Mouse (Mus musculus) midbrain, embryonic 11.5 days (tissue): Measurements from ENCODE around the gene Lcn8. TPM values are rescaled to one million over a fixed set of nuclear protein-coding genes. Genes with fewer than 3 reads are reported as not detected.

ENCODE experiments used
- ATAC-seq: fragments of 200-750 bp; cut with Nextera tagmentation; 2 replicates; pipeline ENCODE4 v1.8.0; 2017; ENCODE audit warnings: moderate TSS enrichment, moderate library complexity; ENCODE audit not compliant: low FRiP score
- DNase-seq: peaks from one replicate; pipeline ENCODE4 v3.0.0; 2015; ENCODE audit warnings: low spot score; ENCODE audit errors: missing footprints
- H3K27ac ChIP-seq: fragments of 300-500 bp; sonication (generic); 2 replicates; pipeline ENCODE4 v1.5.1; 2014; ENCODE audit warnings: low read depth, low read length
- H3K27me3 ChIP-seq: fragments of 300-500 bp; sonication (generic); 2 replicates; pipeline ENCODE4 v1.6.1; 2014; ENCODE audit warnings: mild to moderate bottlenecking, low read length, moderate library complexity, mixed read lengths; ENCODE audit not compliant: control insufficient read depth, insufficient read depth
- H3K36me3 ChIP-seq: fragments of 300-500 bp; sonication (generic); 2 replicates; pipeline ENCODE4 v1.6.1; 2014; ENCODE audit warnings: mild to moderate bottlenecking, low read length, moderate library complexity, mixed read lengths; ENCODE audit not compliant: control insufficient read depth, insufficient read depth
- H3K4me1 ChIP-seq: fragments of 300-500 bp; sonication (generic); 2 replicates; pipeline ENCODE4 v1.6.1; 2014; ENCODE audit warnings: low read length; ENCODE audit not compliant: control insufficient read depth, insufficient read depth
- H3K4me2 ChIP-seq: fragments of 300-500 bp; sonication (generic); 2 replicates; pipeline ENCODE4 v1.6.1; 2014; ENCODE audit warnings: mild to moderate bottlenecking, moderate library complexity
- H3K4me3 ChIP-seq: fragments of 300-500 bp; sonication (generic); 2 replicates; pipeline ENCODE4 v1.5.1; 2014; ENCODE audit warnings: low read depth, low read length
- H3K9ac ChIP-seq: fragments of 300-500 bp; sonication (generic); 2 replicates; pipeline ENCODE4 v1.6.1; 2014; ENCODE audit warnings: low read length
- H3K9me3 ChIP-seq: fragments of 300-500 bp; sonication (generic); 2 replicates; pipeline ENCODE4 v1.6.1; 2016; ENCODE audit warnings: low read length; ENCODE audit not compliant: control insufficient read depth
- WGBS: fragments of 180-500 bp; shearing (Covaris S2); extraction: QIAGEN DNeasy Blood & Tissue Kit; methylation state at CpG from one replicate; pipeline ENCODE4 v1.1.7; 2014; 5-methylcytosine and 5-hydroxymethylcytosine counted together
- polyA plus RNA-seq: library from polyadenylated mRNA; unstranded; fragments of >200 nt; fragmentation: Nextera tagmentation; extraction: Ambion mirVana; gene quantifications from 2 replicates; pipeline ENCODE4 v1.2.1, GENCODE M21; 2014

Lcn8 gene
- polyA plus RNA-seq, 1 experiment from 2014 or later, result not detected

GRCm38 (mm10) chr2:25660279-25660678 is 7.4 kb downstream of the Lcn8 start:
- H3K36me3 ChIP-seq, result no peaks in the 10 kb centered on the region
- no peaks in the 10 kb centered on the region for H3K27me3 ChIP-seq
- ATAC-seq, result no peak
- H3K9ac ChIP-seq, result no peak overlapping the region
- H3K4me2 ChIP-seq, result no peak overlapping the region
- no peak overlapping the region for H3K4me3 ChIP-seq
- H3K9me3 ChIP-seq, result no peaks in the 10 kb centered on the region
- H3K27ac ChIP-seq, result no peak overlapping the region
- no peaks in the 10 kb centered on the region for H3K4me1 ChIP-seq
- 94% methylated on average over 8 of the region's 8 CpGs for WGBS
- DNase-seq, result no peak

GRCm38 (mm10) chr2:25661245-25661970 is 8.5 kb downstream of the Lcn8 start:
- ATAC-seq, result no peak
- H3K4me2 ChIP-seq, result no peak overlapping the region
- no peak overlapping the region for H3K27ac ChIP-seq
- H3K9me3 ChIP-seq, result no peaks in the 10 kb centered on the region
- no peak for DNase-seq
- no peaks in the 10 kb centered on the region for H3K36me3 ChIP-seq
- H3K4me3 ChIP-seq, result no peak overlapping the region
- no peaks in the 10 kb centered on the region for H3K4me1 ChIP-seq
- H3K9ac ChIP-seq, result no peak overlapping the region
- 90% methylated on average over 6 of the region's 6 CpGs for WGBS
- H3K27me3 ChIP-seq, result no peaks in the 10 kb centered on the region

GRCm38 (mm10) chr2:25663511-25663910 is 10.6 kb downstream of the Lcn8 start:
- no peak for ATAC-seq
- 62% methylated on average over 1 of the region's 1 CpGs for WGBS
- no peak overlapping the region for H3K27ac ChIP-seq
- no peak overlapping the region for H3K9ac ChIP-seq
- no peak for DNase-seq
- no peaks in the 10 kb centered on the region for H3K27me3 ChIP-seq
- H3K4me2 ChIP-seq, result no peak overlapping the region
- H3K36me3 ChIP-seq, result no peaks in the 10 kb centered on the region
- H3K9me3 ChIP-seq, result no peaks in the 10 kb centered on the region
- no peaks in the 10 kb centered on the region for H3K4me1 ChIP-seq
- no peak overlapping the region for H3K4me3 ChIP-seq

GRCm38 (mm10) chr2:25664125-25664524 is 11.2 kb downstream of the Lcn8 start:
- H3K4me1 ChIP-seq, result no peaks in the 10 kb centered on the region
- WGBS, result 90% methylated on average over 5 of the region's 5 CpGs
- no peak overlapping the region for H3K4me3 ChIP-seq
- no peak overlapping the region for H3K27ac ChIP-seq
- no peaks in the 10 kb centered on the region for H3K36me3 ChIP-seq
- no peak overlapping the region for H3K4me2 ChIP-seq
- H3K9ac ChIP-seq, result no peak overlapping the region
- ATAC-seq, result no peak
- no peaks in the 10 kb centered on the region for H3K27me3 ChIP-seq
- DNase-seq, result no peak
- H3K9me3 ChIP-seq, result no peaks in the 10 kb centered on the region

GRCm38 (mm10) chr2:25666516-25666915 is 13.6 kb downstream of the Lcn8 start:
- no peak for ATAC-seq
- Histone ChIP-seq H3K27me3 (no peaks in the 10 kb centered on the region), H3K4me3 (no peak overlapping the region), H3K9ac (no peak overlapping the region), H3K9me3 (no peaks in the 10 kb centered on the region), H3K36me3 (no peaks in the 10 kb centered on the region), H3K4me2 (no peak overlapping the region), H3K4me1 (no peaks in the 10 kb centered on the region), H3K27ac (no peak overlapping the region)
- DNase-seq, result no peak
- WGBS, result 77% methylated on average over 1 of the region's 1 CpGs

GRCm38 (mm10) chr2:25676486-25676885 is 23.6 kb downstream of the Lcn8 start, which contains the start of gene Lcn6:
Gene Lcn6, plus strand, starts transcription at chr2:25676786.
- no peak within 1 kb of the TSS for H3K4me2 ChIP-seq
- H3K27ac ChIP-seq, result no peak within 1 kb of the TSS
- WGBS, result 88% methylated on average over 3 of the region's 3 CpGs
- DNase-seq (no peak), ATAC-seq (no peak)
- no peaks in the 10 kb centered on the region for H3K27me3 ChIP-seq
- no peaks in the 10 kb centered on the region for H3K4me1 ChIP-seq
- H3K36me3 ChIP-seq, result no peaks in the 10 kb centered on the region
- H3K9me3 ChIP-seq, result no peaks in the 10 kb centered on the region
- H3K9ac ChIP-seq, result no peak within 1 kb of the TSS
- no peak within 1 kb of the TSS for H3K4me3 ChIP-seq

GRCm38 (mm10) chr2:25679559-25679958 is 26.6 kb downstream of the Lcn8 start:
- Histone ChIP-seq H3K9me3 (no peaks in the 10 kb centered on the region), H3K4me2 (no peak overlapping the region), H3K27ac (no peak overlapping the region), H3K27me3 (no peaks in the 10 kb centered on the region), H3K36me3 (no peaks in the 10 kb centered on the region), H3K9ac (no peak overlapping the region), H3K4me1 (no peaks in the 10 kb centered on the region), H3K4me3 (no peak overlapping the region)
- 85% methylated on average over 6 of the region's 6 CpGs for WGBS
- DNase-seq (no peak), ATAC-seq (no peak)

- Histone ChIP-seq H3K27me3 (no peaks in the 10 kb centered on the region), H3K4me1 (no peaks in the 10 kb centered on the region), H3K4me2 (no peak within 1 kb of the TSS), H3K9me3 (no peaks in the 10 kb centered on the region), H3K36me3 (no peaks in the 10 kb centered on the region), H3K4me3 (no peak within 1 kb of the TSS), H3K27ac (no peak within 1 kb of the TSS), H3K9ac (no peak within 1 kb of the TSS)
- ATAC-seq (no peak), DNase-seq (no peak)
- WGBS, result 64% methylated on average over 2 of the region's 2 CpGs
These were observed 29.5 kb downstream of the Lcn8 start, which contains the start of gene Lcn10 for GRCm38 (mm10) chr2:25682426-25682825. Gene Lcn10, plus strand, starts transcription at chr2:25682726.

GRCm38 (mm10) chr2:25686941-25687340 is 34.0 kb downstream of the Lcn8 start:
- H3K36me3 ChIP-seq, result no peaks in the 10 kb centered on the region
- ATAC-seq, result no peak
- 59% methylated on average over 3 of the region's 4 CpGs for WGBS

More at GRCm38 (mm10) chr2:25686941-25687340, 34.0 kb downstream of the Lcn8 start:
- H3K4me3 ChIP-seq, result no peak overlapping the region
- H3K27me3 ChIP-seq, result no peaks in the 10 kb centered on the region
- no peaks in the 10 kb centered on the region for H3K4me1 ChIP-seq
- no peak overlapping the region for H3K9ac ChIP-seq
- H3K4me2 ChIP-seq, result no peak overlapping the region
- no peaks in the 10 kb centered on the region for H3K9me3 ChIP-seq
- no peak for DNase-seq
- H3K27ac ChIP-seq, result no peak overlapping the region
